Mouse (Mus musculus) midbrain, embryonic 13.5 days (tissue): ENCODE measurements around the gene Onecut3. TPM values are rescaled to one million over a fixed set of nuclear protein-coding genes. Genes with fewer than 3 reads are reported as not detected.
A peak's percentile ranks its signal among the peaks of the same experiment; 100 is the strongest.

Source experiments
- ATAC-seq: fragments of 200-750 bp; cut with Nextera tagmentation; 2 replicates; pipeline ENCODE4 v1.8.0; 2017; ENCODE audit warnings: mild to moderate bottlenecking, moderate TSS enrichment, moderate library complexity
- H3K27ac ChIP-seq: fragments of 300-500 bp; sonication (generic); 2 replicates; pipeline ENCODE4 v1.5.1; 2015; ENCODE audit warnings: inconsistent platforms, mild to moderate bottlenecking, moderate library complexity
- H3K27me3 ChIP-seq: fragments of 300-500 bp; sonication (generic); 2 replicates; pipeline ENCODE4 v1.6.1; 2015; ENCODE audit warnings: mild to moderate bottlenecking, inconsistent platforms
- H3K36me3 ChIP-seq: fragments of 300-500 bp; sonication (generic); 2 replicates; pipeline ENCODE4 v1.6.1; 2015; ENCODE audit warnings: mild to moderate bottlenecking, inconsistent platforms
- H3K4me1 ChIP-seq: fragments of 300-500 bp; sonication (generic); replicated peaks from 2 replicates; pipeline ENCODE4 v1.6.1; 2015; ENCODE audit warnings: inconsistent platforms
- H3K4me2 ChIP-seq: fragments of 300-500 bp; sonication (generic); replicated peaks from 2 replicates; pipeline ENCODE4 v1.6.1; 2015; ENCODE audit warnings: moderate library complexity, mild to moderate bottlenecking, inconsistent platforms
- H3K4me3 ChIP-seq: fragments of 300-500 bp; sonication (generic); replicated peaks from 2 replicates; pipeline ENCODE4 v1.5.1; 2015; ENCODE audit warnings: mild to moderate bottlenecking, inconsistent platforms
- H3K9ac ChIP-seq: fragments of 300-500 bp; sonication (generic); replicated peaks from 2 replicates; pipeline ENCODE4 v1.6.1; 2015; ENCODE audit warnings: mild to moderate bottlenecking, inconsistent platforms
- H3K9me3 ChIP-seq: fragments of 300-500 bp; sonication (generic); 2 replicates; pipeline ENCODE4 v1.6.1; 2016; ENCODE audit warnings: mild to moderate bottlenecking, inconsistent platforms
- WGBS: fragments of 180-500 bp; shearing (Covaris S2); methylation state at CpG from one replicate; pipeline ENCODE4 v1.1.7; 2015; 5-methylcytosine and 5-hydroxymethylcytosine counted together
- polyA plus RNA-seq: library from polyadenylated mRNA; unstranded; fragments of >200 nt; fragmentation: Nextera tagmentation; extraction: Ambion mirVana; gene quantifications from 2 replicates; pipeline ENCODE4 v1.2.1, GENCODE M21; 2015

The Onecut3 gene
- polyA plus RNA-seq, 1 experiment from 2014 or later: 2.6 TPM

GRCm38 (mm10) chr10:80465066-80465465 lies 29.6 kb upstream of the Onecut3 start:
- Histone ChIP-seq H3K27me3 (peaks cover 9% of the 10 kb centered on the region), H3K4me1 (peaks cover 5% of the 10 kb centered on the region), H3K9ac (no peak overlapping the region), H3K4me2 (0 out of 2 replicates have a peak overlapping the region, but pooled peaks have one; percentile 33), H3K27ac (no peak overlapping the region), H3K4me3 (no peak overlapping the region), H3K9me3 (no peaks in the 10 kb centered on the region), H3K36me3 (no peaks in the 10 kb centered on the region)
- no peak for ATAC-seq
- WGBS: 54% methylated on average over 5 of the region's 5 CpGs

DNA sequence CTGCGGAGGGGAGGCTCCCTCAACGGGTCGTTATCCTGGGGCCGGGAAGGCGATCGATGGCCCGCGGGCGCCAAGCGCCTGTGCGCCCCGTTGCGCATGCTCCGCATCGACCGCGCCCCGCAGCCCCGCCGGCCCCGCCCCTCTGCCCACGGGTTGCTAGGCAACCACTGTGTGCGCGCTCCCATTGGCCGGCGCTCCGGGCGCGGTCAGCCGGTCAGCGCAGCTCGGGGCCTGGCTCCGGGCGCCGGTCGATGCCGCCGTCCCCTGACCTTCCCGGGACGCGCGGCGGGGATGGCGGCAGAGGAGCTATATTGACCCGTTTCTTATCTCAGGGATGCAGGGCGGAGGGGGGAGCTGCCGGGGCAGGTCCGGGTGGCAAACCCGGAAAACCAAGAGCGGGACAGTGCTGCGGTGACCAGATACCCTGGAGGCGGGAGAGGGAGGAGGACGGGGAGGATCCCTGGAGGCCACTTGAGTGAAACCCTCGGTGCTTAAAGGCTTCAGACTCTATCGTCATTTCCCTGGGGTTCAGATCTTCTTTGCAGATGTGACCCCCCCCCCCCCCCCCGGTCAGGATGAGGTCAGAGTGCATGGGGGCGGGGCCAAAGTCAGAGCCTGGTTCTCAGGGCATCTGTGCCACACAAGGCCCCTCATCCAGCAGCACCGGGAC lies 19.2 kb upstream of the Onecut3 start:
- Histone ChIP-seq H3K4me3 (peak overlapping the region; percentile 56), H3K9me3 (no peaks in the 10 kb centered on the region), H3K9ac (peak overlapping the region; percentile 68), H3K27ac (peak overlapping the region; percentile 86), H3K4me1 (peaks cover 12% of the 10 kb centered on the region), H3K36me3 (no peaks in the 10 kb centered on the region), H3K4me2 (peak overlapping the region; percentile 67), H3K27me3 (peaks cover 32% of the 10 kb centered on the region)
- peak; percentile 83 for ATAC-seq
- under 1% methylated on average over 57 of the region's 58 CpGs for WGBS

DNA sequence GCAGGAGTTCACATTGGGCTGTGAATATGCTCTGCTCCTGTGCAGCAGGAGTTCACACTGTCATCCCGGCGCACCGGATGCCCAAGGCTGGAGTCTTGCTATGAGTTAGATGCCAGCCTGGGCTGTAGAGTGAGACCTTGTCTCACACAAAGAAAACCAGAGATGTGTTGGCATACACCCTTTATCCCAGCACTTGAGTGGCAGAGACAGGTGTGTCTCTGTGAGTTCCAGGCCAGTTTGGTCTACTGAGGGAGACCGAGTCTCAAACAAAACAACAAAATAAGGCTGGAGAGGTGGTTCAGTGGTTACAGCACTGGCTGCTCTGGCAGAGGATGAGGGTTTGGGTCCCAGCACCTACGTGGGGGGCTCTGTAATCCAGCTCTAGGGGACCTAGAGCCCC lies 16.1 kb upstream of the Onecut3 start:
- no peak overlapping the region for H3K27ac ChIP-seq
- WGBS: 79% methylated on average over 5 of the region's 5 CpGs
- no peaks in the 10 kb centered on the region for H3K9me3 ChIP-seq
- peaks cover 32% of the 10 kb centered on the region for H3K27me3 ChIP-seq
- peaks cover 13% of the 10 kb centered on the region; the same call in 1 of the 2 replicates for H3K4me1 ChIP-seq
- no peak overlapping the region for H3K4me2 ChIP-seq
- no peak for ATAC-seq
- H3K9ac ChIP-seq: no peak overlapping the region
- H3K4me3 ChIP-seq: no peak overlapping the region
- no peaks in the 10 kb centered on the region for H3K36me3 ChIP-seq

- peaks cover 11% of the 10 kb centered on the region for H3K4me1 ChIP-seq
These were observed 13.6 kb upstream of the Onecut3 start for GRCm38 (mm10) chr10:80481002-80481401.

GRCm38 (mm10) chr10:80486862-80487379 lies 7.7 kb upstream of the Onecut3 start:
- H3K9me3 ChIP-seq: no peaks in the 10 kb centered on the region
- no peak overlapping the region for H3K4me2 ChIP-seq
- peaks cover 5% of the 10 kb centered on the region for H3K4me1 ChIP-seq
- H3K27me3 ChIP-seq: peaks cover 86% of the 10 kb centered on the region
- no peak overlapping the region for H3K4me3 ChIP-seq
- no peaks in the 10 kb centered on the region for H3K36me3 ChIP-seq
- WGBS: 79% methylated on average over 7 of the region's 7 CpGs
- no peak overlapping the region for H3K27ac ChIP-seq
- H3K9ac ChIP-seq: no peak overlapping the region
- no peak for ATAC-seq

More at GRCm38 (mm10) chr10:80481002-80481401, 13.6 kb upstream of the Onecut3 start:
- Histone ChIP-seq H3K36me3 (no peaks in the 10 kb centered on the region), H3K4me2 (no peak overlapping the region), H3K27ac (0 out of 2 replicates have a peak overlapping the region, but pooled peaks have one; percentile 25), H3K9ac (no peak overlapping the region), H3K4me3 (no peak overlapping the region), H3K9me3 (no peaks in the 10 kb centered on the region), H3K27me3 (peaks cover 55% of the 10 kb centered on the region)
- WGBS: 18% methylated on average over 5 of the region's 5 CpGs
- ATAC-seq: no peak

DNA sequence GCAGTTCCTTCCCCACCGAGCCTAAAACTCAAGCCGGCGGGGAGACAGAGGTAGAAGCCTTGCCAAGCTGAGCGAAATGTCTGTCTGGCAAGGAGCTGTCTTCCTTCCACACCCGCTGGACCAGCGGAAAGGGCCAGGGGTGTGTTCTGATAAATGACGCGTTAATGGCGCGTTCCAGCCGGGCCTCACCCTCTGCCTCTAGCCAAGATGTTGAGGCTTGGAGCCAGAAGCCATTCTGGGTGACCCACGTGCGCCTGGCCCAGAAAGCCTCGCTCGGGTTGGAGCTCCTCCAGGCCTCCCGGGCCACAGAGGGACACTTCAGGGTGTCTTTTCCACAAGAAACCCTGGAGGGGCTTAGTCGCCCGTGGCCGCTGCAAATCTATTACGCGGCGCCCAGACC lies 4.6 kb upstream of the Onecut3 start:
- peaks cover 89% of the 10 kb centered on the region for H3K27me3 ChIP-seq
- under 1% methylated on average over 22 of the region's 22 CpGs for WGBS
- no peak overlapping the region for H3K27ac ChIP-seq
- H3K9me3 ChIP-seq: no peaks in the 10 kb centered on the region
- no peak overlapping the region for H3K4me2 ChIP-seq
- no peak overlapping the region for H3K9ac ChIP-seq
- peaks cover 7% of the 10 kb centered on the region for H3K4me1 ChIP-seq
- H3K4me3 ChIP-seq: no peak overlapping the region
- ATAC-seq: no peak
- H3K36me3 ChIP-seq: no peaks in the 10 kb centered on the region

DNA sequence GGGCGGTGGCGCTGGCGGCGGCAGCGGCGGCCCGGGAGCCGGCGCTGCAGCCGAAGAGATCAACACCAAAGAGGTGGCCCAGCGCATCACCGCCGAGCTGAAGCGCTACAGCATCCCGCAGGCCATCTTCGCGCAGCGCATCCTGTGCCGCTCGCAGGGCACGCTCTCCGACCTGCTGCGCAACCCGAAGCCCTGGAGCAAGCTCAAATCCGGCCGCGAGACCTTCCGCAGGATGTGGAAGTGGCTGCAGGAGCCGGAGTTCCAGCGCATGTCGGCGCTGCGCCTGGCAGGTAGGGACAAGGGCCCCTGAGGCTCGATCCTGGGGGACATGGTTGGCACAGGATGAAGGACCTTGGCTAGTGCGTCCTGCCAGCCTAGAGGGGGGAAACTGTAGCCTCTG lies 1.3 kb downstream of the Onecut3 start:
- Histone ChIP-seq H3K4me1 (peaks cover 26% of the 10 kb centered on the region), H3K27ac (peak overlapping the region; percentile 76), H3K4me3 (peak overlapping the region; percentile 44), H3K9me3 (no peaks in the 10 kb centered on the region), H3K27me3 (peaks cover 99% of the 10 kb centered on the region), H3K4me2 (peak overlapping the region; percentile 58), H3K9ac (peak overlapping the region; percentile 65), H3K36me3 (no peaks in the 10 kb centered on the region)
- no peak for ATAC-seq
- under 1% methylated on average over 25 of the region's 35 CpGs for WGBS

DNA sequence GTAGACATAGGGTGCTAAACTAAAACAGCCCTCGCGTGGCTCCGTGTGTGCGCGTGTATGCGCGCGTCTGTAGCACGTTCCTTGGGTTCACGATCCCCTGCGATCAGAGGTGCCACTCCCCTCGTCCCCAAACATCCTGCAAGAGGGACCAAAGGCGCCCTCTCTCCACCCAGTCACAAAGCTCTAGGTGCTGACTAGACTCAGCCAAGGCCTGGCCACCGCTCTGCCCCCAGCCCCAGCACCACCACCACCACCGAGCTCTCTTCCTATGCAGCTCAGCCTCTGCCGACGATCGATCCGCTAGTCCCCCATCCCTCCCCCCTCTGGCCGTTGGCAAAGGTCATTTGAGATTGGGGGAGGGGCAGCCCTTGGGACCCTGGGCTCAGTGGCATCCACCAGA lies 1.8 kb downstream of the Onecut3 start:
- H3K9me3 ChIP-seq: no peaks in the 10 kb centered on the region
- H3K36me3 ChIP-seq: no peaks in the 10 kb centered on the region
- peak overlapping the region; percentile 44 for H3K4me3 ChIP-seq
- H3K9ac ChIP-seq: peak overlapping the region; percentile 65
- peak overlapping the region; percentile 76 for H3K27ac ChIP-seq
- WGBS: under 1% methylated on average over 20 of the region's 20 CpGs
- H3K27me3 ChIP-seq: peaks cover 99% of the 10 kb centered on the region
- peak overlapping the region; percentile 58 for H3K4me2 ChIP-seq
- H3K4me1 ChIP-seq: peaks cover 26% of the 10 kb centered on the region
- no peak for ATAC-seq

DNA sequence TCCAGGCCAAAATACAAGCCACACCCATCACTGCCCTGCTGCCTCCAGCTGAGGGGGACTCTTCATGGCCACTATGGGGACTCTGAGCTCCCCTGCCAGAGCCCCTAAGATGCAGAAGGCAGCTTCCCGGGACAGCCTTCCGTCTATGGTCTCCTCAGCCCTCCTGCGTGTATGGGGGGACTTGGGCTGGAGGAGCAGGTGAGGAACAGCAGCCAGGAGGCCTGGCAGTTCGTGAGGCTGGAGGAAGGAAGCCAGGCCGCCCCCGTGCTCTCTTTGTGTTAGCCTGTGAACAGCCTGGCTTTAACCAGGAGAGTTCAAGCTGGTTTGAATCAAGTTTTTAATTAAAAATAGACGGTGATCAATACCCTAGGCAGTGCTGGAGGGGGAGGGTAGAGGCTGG lies 7.7 kb downstream of the Onecut3 start:
- peaks cover 16% of the 10 kb centered on the region; the same call in 1 of the 2 replicates for H3K4me1 ChIP-seq
- ATAC-seq: no peak
- no peak overlapping the region for H3K9ac ChIP-seq
- 1% methylated on average over 7 of the region's 7 CpGs for WGBS
- peaks cover 90% of the 10 kb centered on the region for H3K27me3 ChIP-seq
- no peak overlapping the region for H3K4me3 ChIP-seq
- H3K9me3 ChIP-seq: no peaks in the 10 kb centered on the region
- H3K4me2 ChIP-seq: no peak overlapping the region
- no peaks in the 10 kb centered on the region for H3K36me3 ChIP-seq
- no peak overlapping the region for H3K27ac ChIP-seq

- Histone ChIP-seq H3K9me3 (no peaks in the 10 kb centered on the region), H3K9ac (no peak overlapping the region), H3K27ac (no peak overlapping the region), H3K4me3 (no peak overlapping the region), H3K4me1 (peaks cover 16% of the 10 kb centered on the region; the same call in 1 of the 2 replicates), H3K27me3 (peaks cover 89% of the 10 kb centered on the region), H3K36me3 (no peaks in the 10 kb centered on the region), H3K4me2 (no peak overlapping the region)
- ATAC-seq: no peak
- under 1% methylated on average over 22 of the region's 22 CpGs for WGBS
These were observed 8.2 kb downstream of the Onecut3 start for GRCm38 (mm10) chr10:80502819-80503314.

DNA sequence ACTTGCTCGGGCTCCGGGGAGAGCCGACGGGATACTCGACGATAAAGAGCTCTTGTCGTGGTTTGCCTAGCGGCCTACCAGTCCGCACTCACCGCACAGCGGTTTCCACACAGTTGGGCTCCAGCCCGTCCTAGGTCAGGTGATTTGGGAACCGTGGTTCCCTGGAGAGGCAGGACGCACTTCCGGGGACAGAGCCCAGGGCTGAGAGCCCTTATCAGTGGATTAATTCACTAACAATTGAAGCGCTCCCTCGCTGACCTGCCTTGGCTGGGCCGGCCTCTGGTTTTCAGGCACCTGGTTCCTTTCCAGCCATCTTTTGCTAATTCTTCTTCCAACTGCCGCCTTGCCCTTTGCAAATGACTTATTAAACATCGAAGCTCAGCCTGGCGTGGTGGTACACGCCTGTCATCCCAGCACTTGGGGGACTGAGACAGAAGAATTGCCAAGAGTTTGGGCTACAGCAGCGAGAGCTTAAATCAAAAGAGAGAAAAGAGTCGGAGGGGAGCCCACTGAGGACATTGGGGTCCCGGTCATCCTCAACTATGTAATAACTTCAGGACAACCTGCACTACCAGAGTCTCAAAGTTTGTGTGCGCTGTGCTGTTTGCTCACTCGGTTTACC lies 9.1 kb downstream of the Onecut3 start:
- Histone ChIP-seq H3K27me3 (peaks cover 81% of the 10 kb centered on the region), H3K36me3 (no peaks in the 10 kb centered on the region), H3K9me3 (no peaks in the 10 kb centered on the region), H3K4me1 (peaks cover 16% of the 10 kb centered on the region; the same call in 1 of the 2 replicates), H3K4me3 (no peak overlapping the region), H3K9ac (0 out of 2 replicates have a peak overlapping the region, but pooled peaks have one; percentile 11), H3K4me2 (no peak overlapping the region), H3K27ac (no peak overlapping the region)
- WGBS: under 1% methylated on average over 27 of the region's 27 CpGs
- ATAC-seq: no peak

GRCm38 (mm10) chr10:80504724-80505123 lies 10.1 kb downstream of the Onecut3 start:
- H3K9me3 ChIP-seq: no peaks in the 10 kb centered on the region
- H3K9ac ChIP-seq: no peak overlapping the region
- no peaks in the 10 kb centered on the region for H3K36me3 ChIP-seq
- H3K4me2 ChIP-seq: no peak overlapping the region
- no peak overlapping the region for H3K4me3 ChIP-seq
- peaks cover 19% of the 10 kb centered on the region; the same call in 1 of the 2 replicates for H3K4me1 ChIP-seq
- no peak for ATAC-seq
- 1% methylated on average over 9 of the region's 9 CpGs for WGBS
- peaks cover 76% of the 10 kb centered on the region for H3K27me3 ChIP-seq
- no peak overlapping the region for H3K27ac ChIP-seq
